Mouse (Mus musculus) forebrain, embryonic 14.5 days (tissue): ENCODE measurements around the gene Bach1. TPM values are rescaled to one million over a fixed set of nuclear protein-coding genes. Genes with fewer than 3 reads are reported as not detected.

Source experiments
- ATAC-seq: fragments of 200-750 bp; cut with Nextera tagmentation; 2 replicates; pipeline ENCODE4 v1.8.0; 2017; ENCODE audit warnings: mild to moderate bottlenecking, moderate library complexity
- DNase-seq: peaks from one replicate; pipeline ENCODE4 v3.0.0-alpha.2; 2015; ENCODE audit warnings: low spot score
- H3K27ac ChIP-seq: fragments of 300-500 bp; sonication (generic); 2 replicates; pipeline ENCODE4 v1.5.1; 2014; ENCODE audit warnings: low read depth, mild to moderate bottlenecking, control low read depth, low read length, moderate library complexity
- H3K27me3 ChIP-seq: fragments of 300-500 bp; sonication (generic); replicated peaks from 2 replicates; pipeline ENCODE4 v1.6.1; 2014; ENCODE audit warnings: low read length, control low read depth, mixed read lengths; ENCODE audit not compliant: control insufficient read depth, insufficient read depth
- H3K36me3 ChIP-seq: fragments of 300-500 bp; sonication (generic); 2 replicates; pipeline ENCODE4 v1.6.1; 2014; ENCODE audit warnings: low read length, control low read depth; ENCODE audit not compliant: control insufficient read depth, insufficient read depth
- H3K4me1 ChIP-seq: fragments of 300-500 bp; sonication (generic); 2 replicates; pipeline ENCODE4 v1.6.1; 2014; ENCODE audit warnings: antibody characterized with exemption, low read length, control low read depth; ENCODE audit not compliant: control insufficient read depth, insufficient read depth
- H3K4me2 ChIP-seq: fragments of 300-500 bp; sonication (generic); 2 replicates; pipeline ENCODE4 v1.6.1; 2014; ENCODE audit warnings: mild to moderate bottlenecking, control low read depth, low read length
- H3K4me3 ChIP-seq: fragments of 300-500 bp; sonication (generic); 2 replicates; pipeline ENCODE4 v1.5.1; 2014; ENCODE audit warnings: low read depth, low read length, control low read depth
- H3K9ac ChIP-seq: fragments of 300-500 bp; sonication (generic); 2 replicates; pipeline ENCODE4 v1.6.1; 2014; ENCODE audit warnings: mild to moderate bottlenecking, low read length, control low read depth, moderate library complexity
- H3K9me3 ChIP-seq: fragments of 300-500 bp; sonication (generic); replicated peaks from 2 replicates; pipeline ENCODE4 v1.6.1; 2016; ENCODE audit warnings: low read length, control low read depth, mixed read lengths; ENCODE audit not compliant: control insufficient read depth
- WGBS: fragments of 180-500 bp; shearing (Covaris S2); extraction: QIAGEN DNeasy Blood & Tissue Kit; methylation state at CpG from one replicate; pipeline ENCODE4 v1.1.7; 2014; 5-methylcytosine and 5-hydroxymethylcytosine counted together
- polyA plus RNA-seq: library from polyadenylated mRNA; unstranded; fragments of >200 nt; fragmentation: Nextera tagmentation; extraction: Ambion mirVana; gene quantifications from 2 replicates; pipeline ENCODE4 v1.2.1, GENCODE M21; 2014

The Bach1 gene
- polyA plus RNA-seq, 1 experiment from 2014 or later: 17.2 TPM

DNA sequence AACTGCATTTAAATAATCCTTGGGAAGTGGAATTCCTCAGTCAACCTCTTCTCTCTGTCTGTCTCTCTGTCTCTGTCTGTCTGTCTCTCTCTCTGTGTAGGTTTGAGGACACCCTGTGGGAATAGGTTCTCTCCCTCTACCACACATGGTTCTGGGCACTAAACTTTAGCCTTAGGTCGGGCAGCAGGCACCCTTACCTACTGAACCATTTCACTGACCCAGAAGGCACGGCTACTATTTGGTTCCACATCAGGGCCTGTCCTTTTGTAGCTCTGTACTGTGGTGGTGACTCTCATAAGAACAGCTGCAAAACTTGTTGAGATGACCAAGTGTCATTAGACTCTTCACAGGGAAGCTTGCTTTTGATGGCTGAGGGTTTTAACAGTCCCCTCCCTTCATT, 3.1 kb downstream of the Bach1 start:
- H3K4me2 ChIP-seq: no peak overlapping the region
- H3K9ac ChIP-seq: no peak overlapping the region
- ATAC-seq (no peak), DNase-seq (no peak)
- 90% methylated on average over 2 of the region's 2 CpGs for WGBS
- H3K9me3 ChIP-seq: no peaks in the 10 kb centered on the region
- no peak overlapping the region for H3K4me3 ChIP-seq
- H3K4me1 ChIP-seq: peaks cover 29% of the 10 kb centered on the region
- no peak overlapping the region for H3K27ac ChIP-seq
- no peaks in the 10 kb centered on the region for H3K27me3 ChIP-seq
- no peaks in the 10 kb centered on the region for H3K36me3 ChIP-seq

DNA sequence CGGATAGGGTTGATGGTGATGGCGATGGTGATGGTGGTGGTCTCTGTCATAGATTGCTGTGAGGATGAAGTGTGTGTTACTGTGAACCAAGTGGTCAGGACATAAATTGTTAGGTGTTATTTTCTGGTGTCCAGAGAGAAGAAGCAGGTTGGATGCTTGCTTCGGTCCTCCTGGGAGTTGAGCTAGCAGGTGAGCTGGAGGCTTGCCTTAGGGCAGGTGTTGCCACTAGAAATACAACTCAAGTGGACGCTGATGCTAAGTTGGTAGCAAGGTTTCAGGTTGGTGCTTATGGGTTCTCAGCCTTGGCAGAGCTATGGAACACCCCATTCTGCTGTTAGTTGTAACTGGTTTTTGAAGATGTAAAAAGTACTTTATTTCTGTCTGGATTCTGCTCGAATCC, 4.1 kb downstream of the Bach1 start:
- H3K9ac ChIP-seq: no peak overlapping the region
- 95% methylated on average over 5 of the region's 5 CpGs for WGBS
- DNase-seq (no peak), ATAC-seq (no peak)
- H3K4me2 ChIP-seq: no peak overlapping the region
- peaks cover 35% of the 10 kb centered on the region for H3K4me1 ChIP-seq
- H3K9me3 ChIP-seq: no peaks in the 10 kb centered on the region
- no peak overlapping the region for H3K4me3 ChIP-seq
- no peak overlapping the region for H3K27ac ChIP-seq
- no peaks in the 10 kb centered on the region for H3K36me3 ChIP-seq
- no peaks in the 10 kb centered on the region for H3K27me3 ChIP-seq

GRCm38 (mm10) chr16:87704225-87704624, 5.5 kb downstream of the Bach1 start:
- Histone ChIP-seq H3K4me2 (no peak overlapping the region), H3K9me3 (no peaks in the 10 kb centered on the region), H3K27ac (no peak overlapping the region), H3K27me3 (no peaks in the 10 kb centered on the region), H3K4me3 (no peak overlapping the region), H3K9ac (no peak overlapping the region), H3K4me1 (peaks cover 31% of the 10 kb centered on the region), H3K36me3 (no peaks in the 10 kb centered on the region)
- no peak for DNase-seq
- 75% methylated on average over 5 of the region's 5 CpGs for WGBS
- ATAC-seq: no peak

GRCm38 (mm10) chr16:87705892-87706589, 7.3 kb downstream of the Bach1 start:
- Histone ChIP-seq H3K36me3 (no peaks in the 10 kb centered on the region), H3K4me1 (peaks cover 23% of the 10 kb centered on the region), H3K27ac (no peak overlapping the region), H3K9ac (no peak overlapping the region), H3K4me3 (no peak overlapping the region), H3K4me2 (no peak overlapping the region), H3K9me3 (no peaks in the 10 kb centered on the region), H3K27me3 (no peaks in the 10 kb centered on the region)
- ATAC-seq (peak; percentile 19; the same call in 1 of the 2 replicates), DNase-seq (peak; percentile 27)
- 64% methylated on average over 19 of the region's 19 CpGs for WGBS

- no peak overlapping the region for H3K27ac ChIP-seq
- 89% methylated on average over 4 of the region's 4 CpGs for WGBS
- no peaks in the 10 kb centered on the region for H3K27me3 ChIP-seq
- no peak overlapping the region for H3K4me3 ChIP-seq
- H3K9me3 ChIP-seq: no peaks in the 10 kb centered on the region
- DNase-seq: no peak
- H3K4me1 ChIP-seq: peaks cover 23% of the 10 kb centered on the region
- no peak for ATAC-seq
- no peak overlapping the region for H3K4me2 ChIP-seq
- H3K36me3 ChIP-seq: no peaks in the 10 kb centered on the region
- no peak overlapping the region for H3K9ac ChIP-seq
Measured at GRCm38 (mm10) chr16:87707335-87707734, 8.6 kb downstream of the Bach1 start.

DNA sequence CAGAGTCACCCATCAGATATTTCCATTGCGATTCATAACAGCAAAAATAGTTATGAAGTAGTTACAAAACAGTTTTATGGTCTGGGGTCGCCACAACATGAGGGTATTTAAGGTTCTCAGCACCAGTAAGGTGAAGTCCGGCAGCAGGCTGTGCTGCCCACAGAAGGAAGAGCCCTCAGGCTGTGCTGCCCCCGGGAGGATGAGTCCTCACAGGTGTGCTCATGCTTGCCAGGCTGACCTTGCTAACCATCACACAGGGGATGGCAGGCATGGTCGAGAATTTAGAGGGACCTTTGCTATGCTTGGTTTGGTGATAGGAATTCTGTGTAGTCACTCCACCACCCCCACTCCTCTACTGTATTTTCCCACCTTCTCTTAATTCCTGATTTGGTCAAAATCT, 9.8 kb downstream of the Bach1 start:
- Histone ChIP-seq H3K36me3 (no peaks in the 10 kb centered on the region), H3K4me3 (no peak overlapping the region), H3K4me2 (no peak overlapping the region), H3K27ac (no peak overlapping the region), H3K9ac (no peak overlapping the region), H3K9me3 (no peaks in the 10 kb centered on the region), H3K4me1 (peaks cover 23% of the 10 kb centered on the region), H3K27me3 (no peaks in the 10 kb centered on the region)
- ATAC-seq (no peak), DNase-seq (no peak)
- 83% methylated on average over 5 of the region's 5 CpGs for WGBS

GRCm38 (mm10) chr16:87709144-87709543, 10.4 kb downstream of the Bach1 start:
- 73% methylated on average over 5 of the region's 5 CpGs for WGBS

DNA sequence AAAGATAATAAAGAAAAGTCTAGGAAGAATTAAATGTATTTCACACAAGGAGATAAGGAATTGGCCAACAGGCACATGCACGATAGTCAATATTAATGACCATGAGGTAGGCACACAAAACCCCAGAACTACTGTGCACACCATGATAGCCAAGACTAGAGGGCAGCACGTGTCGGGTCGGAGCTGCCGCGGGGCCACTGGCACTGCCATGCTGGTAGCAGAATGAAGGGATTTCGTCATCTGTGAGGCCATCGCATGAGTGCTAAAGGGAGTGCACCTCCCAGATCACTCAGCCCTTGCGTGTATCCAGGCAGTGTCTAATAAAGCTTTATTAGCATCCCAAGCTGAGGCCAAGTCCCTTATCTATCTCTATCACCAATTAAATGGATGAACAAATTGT, 11.2 kb downstream of the Bach1 start:
- Histone ChIP-seq H3K27me3 (no peaks in the 10 kb centered on the region), H3K36me3 (no peaks in the 10 kb centered on the region), H3K27ac (no peak overlapping the region), H3K9ac (no peak overlapping the region), H3K4me1 (peaks cover 20% of the 10 kb centered on the region), H3K4me2 (no peak overlapping the region), H3K9me3 (no peaks in the 10 kb centered on the region), H3K4me3 (no peak overlapping the region)
- no peak for DNase-seq
- ATAC-seq: no peak
- 97% methylated on average over 9 of the region's 9 CpGs for WGBS

More at GRCm38 (mm10) chr16:87709144-87709543, 10.4 kb downstream of the Bach1 start:
- Histone ChIP-seq H3K27ac (no peak overlapping the region), H3K4me3 (no peak overlapping the region), H3K36me3 (no peaks in the 10 kb centered on the region), H3K9ac (no peak overlapping the region), H3K4me1 (peaks cover 23% of the 10 kb centered on the region), H3K4me2 (no peak overlapping the region), H3K27me3 (no peaks in the 10 kb centered on the region), H3K9me3 (no peaks in the 10 kb centered on the region)
- no peak for DNase-seq
- no peak for ATAC-seq

DNA sequence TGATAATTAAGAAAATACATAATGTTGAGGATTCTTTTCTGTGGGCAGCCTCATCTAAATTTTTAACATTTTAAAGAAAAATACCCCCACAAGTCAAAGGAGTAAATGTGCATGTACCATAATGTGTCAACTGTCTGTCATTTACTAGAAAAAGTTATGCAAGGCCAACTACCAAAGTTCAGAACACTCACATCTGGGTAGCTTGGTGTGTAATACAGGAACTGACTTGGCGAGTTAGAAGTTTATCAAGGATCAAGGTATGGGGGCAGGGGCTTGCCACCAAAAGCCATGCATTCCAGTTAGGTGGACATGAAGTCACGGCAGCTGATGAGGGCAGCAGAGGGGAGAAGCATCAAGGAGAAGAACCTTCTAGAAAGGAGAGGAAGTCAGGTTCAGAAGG, 13.2 kb downstream of the Bach1 start:
- H3K4me3 ChIP-seq: no peak overlapping the region
- WGBS: 92% methylated on average over 2 of the region's 2 CpGs
- no peak overlapping the region for H3K4me2 ChIP-seq
- H3K4me1 ChIP-seq: peaks cover 7% of the 10 kb centered on the region; the same call in 1 of the 2 replicates
- H3K9me3 ChIP-seq: no peaks in the 10 kb centered on the region
- no peak overlapping the region for H3K27ac ChIP-seq
- H3K27me3 ChIP-seq: no peaks in the 10 kb centered on the region
- ATAC-seq (no peak), DNase-seq (no peak)
- peaks cover 11% of the 10 kb centered on the region for H3K36me3 ChIP-seq
- no peak overlapping the region for H3K9ac ChIP-seq
